Mouse (Mus musculus) cerebellum, adult 11 months (tissue): ENCODE data around the gene Nfic.

Source experiments
- DNase-seq: peaks from one replicate; pipeline ENCODE4 v3.0.0; 2022

Gene Nfic

DNA sequence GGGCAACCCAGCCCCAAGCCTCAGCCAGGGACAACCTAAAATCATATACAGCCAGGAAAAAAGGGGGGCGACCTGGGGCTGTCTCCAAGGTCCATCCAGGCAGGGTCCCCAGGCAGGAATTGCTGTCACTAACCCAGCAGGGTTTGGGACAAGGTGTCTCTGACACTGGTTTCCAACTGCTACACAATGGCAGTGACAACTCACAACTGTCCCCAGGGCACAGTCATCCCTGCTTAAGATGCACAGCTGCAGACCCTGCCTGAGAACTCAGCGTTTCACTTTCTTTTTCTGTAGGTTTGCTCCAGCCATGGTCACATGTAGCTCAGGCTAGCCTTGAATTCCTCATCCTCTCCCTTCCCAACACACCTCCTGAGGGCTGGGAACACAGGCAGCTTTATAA lies 26.3 kb downstream of the Nfic start:
- DNase-seq: peak; percentile 34

DNA sequence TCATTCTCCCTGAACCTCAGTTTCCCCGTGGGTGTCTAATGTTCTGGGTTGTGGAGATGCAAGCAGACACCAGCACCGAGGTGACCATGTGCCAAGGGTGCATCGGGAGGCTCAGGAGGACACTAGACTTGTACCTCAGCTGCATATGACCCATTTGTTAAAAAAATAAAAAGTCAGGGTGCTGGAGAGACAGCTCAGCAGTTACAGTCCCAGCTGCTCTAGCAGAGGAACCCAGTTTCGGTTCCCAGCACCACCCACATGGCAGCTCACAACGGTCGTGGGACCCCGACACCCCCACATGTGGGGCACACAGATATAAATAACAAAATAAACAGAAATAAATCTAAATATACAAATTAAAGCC lies 26.9 kb downstream of the Nfic start:
- DNase-seq: peak; percentile 32

DNA sequence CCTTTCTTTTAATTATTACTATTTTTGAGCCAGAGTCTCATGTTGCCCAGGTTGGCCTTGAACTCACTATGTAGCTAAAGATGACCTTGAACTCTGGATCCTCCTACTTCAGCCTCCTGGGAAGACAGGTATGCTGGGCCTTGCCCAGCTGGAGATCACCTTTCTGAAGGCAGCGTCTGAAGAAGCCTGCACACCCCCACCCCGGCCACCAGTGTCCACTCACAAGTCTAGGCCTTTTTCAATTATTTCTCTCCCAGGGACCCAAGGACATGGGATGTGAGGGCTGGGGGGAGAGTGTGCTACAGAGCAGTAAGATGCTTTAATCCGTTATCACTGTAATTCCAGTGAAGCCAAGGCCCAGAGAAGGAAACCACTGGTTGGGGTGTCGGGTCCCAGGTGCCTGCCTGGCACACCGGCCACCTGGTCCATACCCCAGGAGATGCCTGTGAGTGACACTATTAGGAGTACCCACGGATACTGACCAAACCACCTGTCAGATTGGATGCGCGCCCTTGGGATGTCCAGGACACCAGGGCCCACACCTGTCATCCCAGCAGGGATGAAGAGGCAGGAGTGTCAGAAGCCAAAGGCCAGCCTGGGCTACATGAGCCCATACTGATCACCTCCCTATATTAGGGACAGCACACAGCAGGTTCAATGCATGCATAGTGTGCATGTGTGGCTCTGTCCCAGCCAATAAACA lies 27.5 kb downstream of the Nfic start:
- peak; percentile 69 for DNase-seq

DNA sequence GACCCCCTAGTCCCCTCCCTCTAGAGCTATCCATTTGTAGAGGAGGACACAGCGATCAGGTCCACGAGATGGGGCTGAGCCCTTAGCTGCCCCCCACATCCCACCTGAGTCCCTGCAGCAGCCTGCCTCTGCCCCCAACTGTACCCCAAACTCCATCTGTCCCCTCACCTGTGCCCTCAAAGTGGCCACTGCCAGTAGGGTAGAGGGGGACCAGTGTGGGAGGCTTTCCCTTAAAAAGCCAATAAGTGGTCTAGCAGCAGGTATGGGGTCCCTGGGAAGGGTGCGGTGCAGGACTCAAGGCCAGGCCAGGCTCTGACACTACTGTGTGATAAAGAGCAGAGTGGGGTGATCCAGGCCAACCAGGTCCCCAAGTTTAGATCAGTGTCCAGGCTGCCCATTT lies 28.1 kb downstream of the Nfic start:
- no peak for DNase-seq

GRCm38 (mm10) chr10:81426897-81427296 lies 28.5 kb downstream of the Nfic start:
- peak; percentile 71 for DNase-seq

DNA sequence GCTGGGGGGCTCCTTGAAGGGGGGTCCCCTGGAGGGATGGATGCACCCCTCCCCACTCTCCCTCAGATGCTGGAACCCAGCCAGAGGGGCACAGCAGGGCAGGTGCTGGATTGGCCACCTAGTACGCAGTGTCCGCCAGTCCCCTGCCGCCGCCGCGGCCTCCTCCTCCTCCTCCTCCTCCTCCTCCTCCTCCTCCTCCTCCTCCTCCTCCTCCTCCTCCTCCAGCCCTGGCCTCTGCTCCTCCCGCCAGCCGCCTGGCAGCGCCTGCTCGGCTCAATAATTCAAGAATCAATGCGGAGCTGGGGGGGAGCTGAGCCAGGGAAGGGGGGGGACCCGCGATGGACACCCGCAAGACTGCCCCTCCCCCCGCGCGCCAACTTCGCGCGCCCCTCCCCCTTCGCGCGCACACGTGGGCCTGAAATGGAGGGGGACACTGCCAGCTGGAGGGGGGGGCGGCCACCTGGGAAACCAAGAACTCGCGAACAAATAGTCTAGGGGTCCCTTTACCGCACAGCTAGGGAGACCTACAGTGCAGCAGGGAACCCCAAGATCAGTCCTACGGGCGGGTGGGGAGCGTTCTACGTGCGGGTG lies 29.3 kb downstream of the Nfic start:
- peak; percentile 56 for DNase-seq

GRCm38 (mm10) chr10:81425236-81425850 lies 30.1 kb downstream of the Nfic start:
- DNase-seq: peak; percentile 66

DNA sequence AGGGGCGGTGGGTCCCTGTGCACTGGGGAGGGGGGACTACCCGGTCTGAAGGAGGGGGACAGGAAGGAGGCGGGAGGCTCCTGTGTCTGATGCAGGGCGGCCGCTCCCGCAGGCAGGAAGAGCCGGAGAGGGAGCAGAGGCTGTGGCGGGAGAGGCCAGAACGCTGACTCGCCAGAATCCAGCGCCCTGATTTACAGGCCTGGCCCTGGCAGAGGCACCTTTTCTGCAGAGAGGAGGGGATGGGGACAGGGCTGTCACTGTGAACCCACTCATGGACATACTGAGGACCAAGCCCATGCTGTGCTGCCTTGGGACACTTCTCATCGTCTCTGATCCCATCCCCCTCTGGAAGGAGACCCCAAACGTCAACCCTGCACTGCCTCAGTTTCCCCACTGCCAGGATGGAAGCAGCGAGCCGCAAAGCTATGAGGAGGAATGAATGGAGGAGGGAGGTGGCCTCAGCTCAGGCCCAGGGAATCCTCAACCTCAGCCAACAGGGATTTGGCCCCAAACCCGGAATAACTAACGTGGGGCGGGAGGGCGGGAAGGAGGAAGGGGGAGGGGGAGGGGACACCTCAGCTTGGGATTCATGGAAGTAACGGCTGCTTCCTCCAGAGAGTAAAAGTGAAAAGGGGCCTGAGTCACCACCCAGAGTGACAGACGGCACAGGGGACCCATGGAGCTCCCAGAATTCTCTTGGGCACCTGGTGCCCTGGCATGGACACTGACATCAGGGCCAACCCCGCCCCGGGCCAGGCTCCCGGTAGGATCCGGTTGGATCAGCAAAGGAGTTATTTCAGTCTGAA lies 31.0 kb downstream of the Nfic start:
- peak; percentile 85 for DNase-seq

- peak; percentile 27 for DNase-seq
Observed at GRCm38 (mm10) chr10:81423476-81424245, 31.8 kb downstream of the Nfic start.

- peak; percentile 32 for DNase-seq
Observed at GRCm38 (mm10) chr10:81422661-81423217, 32.7 kb downstream of the Nfic start.

DNA sequence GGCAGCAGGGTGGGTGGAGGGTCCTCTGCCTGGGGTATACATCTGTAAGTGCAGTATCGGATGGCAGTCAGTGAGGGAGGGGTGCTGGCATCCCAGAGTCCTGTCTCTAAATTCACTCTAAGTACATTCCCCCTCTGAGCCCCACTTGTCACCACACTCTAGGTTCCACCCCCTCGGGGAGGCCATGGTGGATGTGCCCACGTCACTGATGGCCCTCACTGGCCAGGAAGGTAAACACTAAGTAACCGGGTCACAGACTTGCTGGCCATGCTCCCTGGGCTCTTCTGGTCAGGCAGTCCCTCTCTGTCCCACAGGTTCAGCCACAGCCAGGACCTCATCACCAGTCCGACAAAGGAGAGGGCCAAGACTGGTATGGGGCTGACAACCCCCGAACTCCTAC lies 33.2 kb downstream of the Nfic start:
- peak; percentile 39 for DNase-seq

- peak; percentile 22 for DNase-seq
Observed at GRCm38 (mm10) chr10:81421797-81422100, 33.7 kb downstream of the Nfic start.

DNA sequence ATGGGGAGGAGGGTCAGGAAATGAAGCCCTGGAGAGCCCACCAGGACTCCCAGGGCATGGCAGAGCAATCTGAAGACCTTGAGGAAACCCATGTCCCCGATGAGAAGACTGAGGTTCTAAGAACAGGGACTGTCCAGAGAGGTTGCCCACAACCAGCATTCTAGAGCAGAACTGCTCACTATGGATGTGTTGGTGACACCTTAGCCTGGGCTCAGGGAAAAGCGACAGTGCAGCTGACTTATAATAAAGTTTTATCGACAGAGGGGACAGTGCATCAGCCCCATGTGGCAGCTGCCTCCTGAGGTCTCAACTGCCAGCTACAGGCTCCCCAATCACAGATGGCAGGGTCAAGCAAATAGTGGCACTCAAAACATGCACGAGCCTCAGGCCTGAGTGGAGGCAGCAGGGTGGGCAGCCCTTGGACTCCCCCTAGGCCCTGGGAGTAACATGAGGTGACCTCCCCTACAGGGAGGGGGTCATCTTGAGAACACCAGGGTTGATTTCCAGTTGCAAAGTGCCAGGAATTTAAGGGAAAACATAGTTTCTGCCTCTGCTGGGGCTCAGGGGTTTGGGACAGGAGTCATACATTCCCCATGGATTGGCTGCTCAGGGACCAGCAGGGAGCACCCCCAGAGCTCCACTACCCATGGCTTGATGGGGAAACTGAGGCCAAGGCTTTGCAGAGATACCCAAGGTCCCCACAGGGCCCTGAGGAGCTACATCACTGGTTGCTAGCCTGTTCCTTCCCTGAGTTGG lies 34.2 kb downstream of the Nfic start:
- no peak for DNase-seq

- DNase-seq: peak; percentile 64
Observed at GRCm38 (mm10) chr10:81420191-81420767, 35.2 kb downstream of the Nfic start.

- peak; percentile 24 for DNase-seq
Observed at GRCm38 (mm10) chr10:81419111-81419928, 36.1 kb downstream of the Nfic start.

- DNase-seq: peak; percentile 31
Observed at GRCm38 (mm10) chr10:81418216-81419070, 37.0 kb downstream of the Nfic start.

DNA sequence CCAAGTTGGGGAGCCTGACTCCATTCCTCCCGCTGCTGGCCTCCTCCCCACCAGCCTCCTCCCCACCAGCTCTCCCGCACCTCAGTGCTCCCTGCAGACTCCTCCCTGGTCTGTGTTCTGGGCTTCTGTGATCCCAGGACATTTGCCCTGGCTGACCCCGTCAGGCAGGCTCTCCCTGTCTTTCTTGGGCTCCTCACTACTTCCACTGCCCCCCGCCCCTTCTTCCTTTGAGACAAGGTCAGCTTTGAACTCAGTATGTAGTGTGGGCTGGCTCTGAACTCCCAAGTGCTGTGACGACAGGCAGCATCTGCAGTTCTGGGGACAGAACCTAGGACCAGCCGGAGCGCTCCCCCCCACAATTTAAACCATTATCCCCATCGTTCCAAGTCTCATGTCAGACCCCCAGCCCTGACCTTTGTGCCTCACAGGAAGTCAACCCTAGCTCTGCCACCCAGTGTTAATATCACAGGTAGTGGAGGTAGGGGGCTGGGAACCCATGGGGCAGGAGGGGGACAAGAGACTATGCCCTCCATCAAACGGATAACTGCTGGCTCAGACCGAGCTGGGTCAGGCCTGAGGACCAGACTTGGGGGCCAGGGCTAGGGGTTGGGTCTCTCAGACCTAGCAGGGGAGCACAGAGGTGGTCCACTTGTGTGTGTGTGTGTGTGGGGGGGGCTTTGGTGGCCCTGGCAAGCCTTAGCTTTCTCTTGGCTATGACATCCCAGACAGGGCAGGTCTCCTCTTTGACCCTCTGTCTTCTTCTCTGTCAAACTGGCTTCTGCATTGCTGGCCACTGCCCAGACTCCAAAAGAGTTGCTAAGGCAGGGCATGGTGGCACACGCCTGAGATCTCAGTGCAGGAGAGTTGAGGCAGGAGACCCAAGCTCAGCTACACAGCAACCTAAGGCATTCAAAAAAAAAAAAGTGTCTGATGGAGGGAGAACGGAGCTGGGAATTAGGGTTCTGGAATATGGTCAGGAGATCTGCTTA lies 37.9 kb downstream of the Nfic start:
- DNase-seq: peak; percentile 47

GRCm38 (mm10) chr10:81416581-81417226 lies 38.7 kb downstream of the Nfic start:
- DNase-seq: peak; percentile 95
